Mouse (Mus musculus) hindbrain, embryonic 14.5 days (tissue): Measurements from ENCODE around the gene Txndc16. TPM values are rescaled to one million over a fixed set of nuclear protein-coding genes. Genes with fewer than 3 reads are reported as not detected.

Experiments used
- ATAC-seq: fragments of 200-750 bp; cut with Nextera tagmentation; 2 replicates; pipeline ENCODE4 v1.8.0; 2017; ENCODE audit warnings: moderate number of reproducible peaks, mild to moderate bottlenecking, moderate TSS enrichment, moderate library complexity; ENCODE audit not compliant: low FRiP score
- DNase-seq: peaks from one replicate; pipeline ENCODE4 v3.0.0-alpha.2; 2015; ENCODE audit warnings: low spot score
- H3K27ac ChIP-seq: fragments of 300-500 bp; sonication (generic); 2 replicates; pipeline ENCODE4 v1.5.1; 2014; ENCODE audit warnings: mild to moderate bottlenecking, moderate library complexity
- H3K27me3 ChIP-seq: fragments of 300-500 bp; sonication (generic); 2 replicates; pipeline ENCODE4 v1.6.1; 2014; ENCODE audit warnings: mild to moderate bottlenecking, low read length, mixed read lengths; ENCODE audit not compliant: control insufficient read depth, insufficient read depth
- H3K36me3 ChIP-seq: fragments of 300-500 bp; sonication (generic); replicated peaks from 2 replicates; pipeline ENCODE4 v1.6.1; 2014; ENCODE audit not compliant: control insufficient read depth, insufficient read depth
- H3K4me1 ChIP-seq: fragments of 300-500 bp; sonication (generic); replicated peaks from 2 replicates; pipeline ENCODE4 v1.6.1; 2014; ENCODE audit warnings: antibody characterized with exemption, low read length, mixed read lengths; ENCODE audit not compliant: control insufficient read depth, insufficient read depth
- H3K4me2 ChIP-seq: fragments of 300-500 bp; sonication (generic); replicated peaks from 2 replicates; pipeline ENCODE4 v1.6.1; 2014; ENCODE audit warnings: mild to moderate bottlenecking, moderate library complexity
- H3K4me3 ChIP-seq: fragments of 300-500 bp; sonication (generic); replicated peaks from 2 replicates; pipeline ENCODE4 v1.5.1; 2014; ENCODE audit warnings: mild to moderate bottlenecking, low read length
- H3K9ac ChIP-seq: fragments of 300-500 bp; sonication (generic); 2 replicates; pipeline ENCODE4 v1.6.1; 2014
- H3K9me3 ChIP-seq: fragments of 300-500 bp; sonication (generic); 2 replicates; pipeline ENCODE4 v1.6.1; 2016; ENCODE audit warnings: low read length; ENCODE audit not compliant: control insufficient read depth
- WGBS: fragments of 180-500 bp; shearing (Covaris S2); extraction: QIAGEN DNeasy Blood & Tissue Kit; methylation state at CpG from one replicate; pipeline ENCODE4 v1.1.7; 2014; 5-methylcytosine and 5-hydroxymethylcytosine counted together
- polyA plus RNA-seq: library from polyadenylated mRNA; unstranded; fragments of >200 nt; fragmentation: Nextera tagmentation; extraction: Ambion mirVana; gene quantifications from 2 replicates; pipeline ENCODE4 v1.2.1, GENCODE M21; 2014

The Txndc16 gene
- polyA plus RNA-seq, 1 experiment from 2014 or later: 41.1 TPM

GRCm38 (mm10) chr14:45102201-45102600 is 117.9 kb downstream of the Txndc16 start:
- H3K9me3 ChIP-seq: no peaks in the 10 kb centered on the region
- whole genome bisulfite sequencing: 93% methylated on average over 8 of the region's 8 CpGs

GRCm38 (mm10) chr14:45092327-45092726 is 127.8 kb downstream of the Txndc16 start:
- H3K36me3 ChIP-seq: no peaks in the 10 kb centered on the region
- no peaks in the 10 kb centered on the region for H3K27me3 ChIP-seq
- 97% methylated on average over 3 of the region's 3 CpGs for WGBS
- no peaks in the 10 kb centered on the region for H3K4me1 ChIP-seq
- no peak overlapping the region for H3K27ac ChIP-seq
- no peak overlapping the region for H3K4me2 ChIP-seq
- no peaks in the 10 kb centered on the region for H3K9me3 ChIP-seq
- no peak for ATAC-seq
- no peak for DNase-seq
- no peak overlapping the region for H3K4me3 ChIP-seq
- no peak overlapping the region for H3K9ac ChIP-seq

More at GRCm38 (mm10) chr14:45102201-45102600, 117.9 kb downstream of the Txndc16 start:
- no peak overlapping the region for H3K4me2 ChIP-seq
- H3K36me3 ChIP-seq: no peaks in the 10 kb centered on the region
- no peak overlapping the region for H3K9ac ChIP-seq
- H3K4me3 ChIP-seq: no peak overlapping the region
- H3K27ac ChIP-seq: no peak overlapping the region
- H3K4me1 ChIP-seq: no peaks in the 10 kb centered on the region
- no peak for DNase-seq
- ATAC-seq: no peak
- H3K27me3 ChIP-seq: no peaks in the 10 kb centered on the region

GRCm38 (mm10) chr14:45090011-45090410 is 130.1 kb downstream of the Txndc16 start:
- no peak overlapping the region for H3K4me3 ChIP-seq
- H3K4me1 ChIP-seq: no peaks in the 10 kb centered on the region
- H3K9me3 ChIP-seq: no peaks in the 10 kb centered on the region
- no peak overlapping the region for H3K27ac ChIP-seq
- ATAC-seq (no peak), DNase-seq (no peak)
- no peaks in the 10 kb centered on the region for H3K36me3 ChIP-seq
- H3K27me3 ChIP-seq: no peaks in the 10 kb centered on the region
- WGBS: 83% methylated on average over 4 of the region's 4 CpGs
- H3K4me2 ChIP-seq: no peak overlapping the region
- no peak overlapping the region for H3K9ac ChIP-seq

GRCm38 (mm10) chr14:45085651-45086425 is 134.3 kb downstream of the Txndc16 start:
- Histone ChIP-seq H3K9ac (no peak overlapping the region), H3K4me1 (no peaks in the 10 kb centered on the region), H3K36me3 (no peaks in the 10 kb centered on the region), H3K4me2 (no peak overlapping the region), H3K4me3 (no peak overlapping the region), H3K9me3 (no peaks in the 10 kb centered on the region), H3K27me3 (no peaks in the 10 kb centered on the region), H3K27ac (no peak overlapping the region)
- 75% methylated on average over 5 of the region's 5 CpGs for WGBS
- ATAC-seq: no peak
- DNase-seq: no peak

GRCm38 (mm10) chr14:45084656-45085280 is 135.4 kb downstream of the Txndc16 start:
- no peak overlapping the region for H3K27ac ChIP-seq
- ATAC-seq (no peak), DNase-seq (no peak)
- H3K9me3 ChIP-seq: no peaks in the 10 kb centered on the region
- H3K27me3 ChIP-seq: no peaks in the 10 kb centered on the region
- H3K4me2 ChIP-seq: no peak overlapping the region
- no peak overlapping the region for H3K9ac ChIP-seq
- H3K4me3 ChIP-seq: no peak overlapping the region
- no peaks in the 10 kb centered on the region for H3K36me3 ChIP-seq
- H3K4me1 ChIP-seq: no peaks in the 10 kb centered on the region
- 87% methylated on average over 5 of the region's 5 CpGs for WGBS

GRCm38 (mm10) chr14:45083540-45083939 is 136.6 kb downstream of the Txndc16 start:
- Histone ChIP-seq H3K36me3 (no peaks in the 10 kb centered on the region), H3K4me1 (no peaks in the 10 kb centered on the region), H3K4me3 (no peak overlapping the region), H3K9me3 (no peaks in the 10 kb centered on the region), H3K27ac (no peak overlapping the region), H3K27me3 (no peaks in the 10 kb centered on the region), H3K4me2 (no peak overlapping the region), H3K9ac (no peak overlapping the region)
- DNase-seq: no peak
- ATAC-seq: no peak
- WGBS: 69% methylated on average over 4 of the region's 4 CpGs

Other genes starting within 250 kb of the Txndc16 start
- gene Ptger2, start 232.1 kb downstream of the Txndc16 start, polyA plus RNA-seq: 1.3 and 1.6 TPM in 2 replicates
- 18.8 and 19.7 TPM in 2 replicates for gene Gpr137c, start 611 bp downstream of the Txndc16 start, polyA plus RNA-seq
- 23.2 and 25.3 TPM in 2 replicates for gene Ero1l, start 98.4 kb upstream of the Txndc16 start, polyA plus RNA-seq
- gene Psmc6, start 109.5 kb upstream of the Txndc16 start, polyA plus RNA-seq: 169 and 182 TPM in 2 replicates
- 69.1 and 72.1 TPM in 2 replicates for gene Styx, start 130.8 kb upstream of the Txndc16 start, polyA plus RNA-seq
- gene Gnpnat1, start 184.6 kb upstream of the Txndc16 start, polyA plus RNA-seq: 29.5 and 30.2 TPM in 2 replicates